Mouse (Mus musculus): ENCODE measurements around the gene Gm11096.
A peak's percentile ranks its signal among the peaks of the same experiment; 100 is the strongest.

Gene Gm11096

GRCm38 (mm10) chr17:81441463-81441862 is at the start of gene Gm11096:
TSS of gene Gm11096 (plus strand) at chr17:81441763.
- no peak for DNase-seq (ENCODE audit: low spot score)

- no peak for DNase-seq (ENCODE audit: low spot score)
Measured at GRCm38 (mm10) chr17:81393040-81393439, 48.5 kb upstream of the Gm11096 start.

- DNase-seq (ENCODE audit: low spot score): no peak
Measured at GRCm38 (mm10) chr17:81394124-81394523, 47.4 kb upstream of the Gm11096 start.

- DNase-seq (ENCODE audit: low spot score): no peak
Measured at GRCm38 (mm10) chr17:81397434-81397833, 44.1 kb upstream of the Gm11096 start.

- DNase-seq (ENCODE audit: low spot score): no peak
Measured at GRCm38 (mm10) chr17:81400377-81400776, 41.2 kb upstream of the Gm11096 start.

GRCm38 (mm10) chr17:81402636-81403035 is 38.9 kb upstream of the Gm11096 start:
- DNase-seq (ENCODE audit: low spot score): peak; percentile 42

- DNase-seq (ENCODE audit: low spot score): peak; percentile 34
Measured at GRCm38 (mm10) chr17:81403121-81403520, 38.4 kb upstream of the Gm11096 start.

- no peak for DNase-seq (ENCODE audit: low spot score)
Measured at GRCm38 (mm10) chr17:81404225-81404624, 37.3 kb upstream of the Gm11096 start.

- no peak for DNase-seq (ENCODE audit: low spot score)
Measured at GRCm38 (mm10) chr17:81412736-81413135, 28.8 kb upstream of the Gm11096 start.

GRCm38 (mm10) chr17:81416361-81417114 is 25.0 kb upstream of the Gm11096 start:
- no peak for DNase-seq (ENCODE audit: low spot score)

- DNase-seq (ENCODE audit: low spot score): no peak
Measured at GRCm38 (mm10) chr17:81419802-81420459, 21.6 kb upstream of the Gm11096 start.

- DNase-seq (ENCODE audit: low spot score): no peak
Measured at GRCm38 (mm10) chr17:81424256-81424912, 17.2 kb upstream of the Gm11096 start.

GRCm38 (mm10) chr17:81427245-81427644 is 14.3 kb upstream of the Gm11096 start:
- DNase-seq (ENCODE audit: low spot score): no peak

- no peak for DNase-seq (ENCODE audit: low spot score)
Measured at GRCm38 (mm10) chr17:81432733-81433132, 8.8 kb upstream of the Gm11096 start.

GRCm38 (mm10) chr17:81433148-81433547 is 8.4 kb upstream of the Gm11096 start:
- DNase-seq (ENCODE audit: low spot score): no peak

- DNase-seq (ENCODE audit: low spot score): no peak
Measured at GRCm38 (mm10) chr17:81455269-81455668, 13.7 kb downstream of the Gm11096 start.

GRCm38 (mm10) chr17:81455977-81456376 is 14.4 kb downstream of the Gm11096 start:
- no peak for DNase-seq (ENCODE audit: low spot score)

GRCm38 (mm10) chr17:81459379-81459778 is 17.8 kb downstream of the Gm11096 start:
- DNase-seq (ENCODE audit: low spot score): no peak

GRCm38 (mm10) chr17:81468941-81469340 is 27.4 kb downstream of the Gm11096 start:
- DNase-seq (ENCODE audit: low spot score): no peak

GRCm38 (mm10) chr17:81473363-81473762 is 31.8 kb downstream of the Gm11096 start:
- DNase-seq (ENCODE audit: low spot score): no peak

GRCm38 (mm10) chr17:81477420-81477819 is 35.9 kb downstream of the Gm11096 start:
- DNase-seq (ENCODE audit: low spot score): no peak

GRCm38 (mm10) chr17:81479807-81480206 is 38.2 kb downstream of the Gm11096 start:
- no peak for DNase-seq (ENCODE audit: low spot score)
